Mouse (Mus musculus) heart, embryonic 12.5 days (tissue): Measurements from ENCODE around the gene Vcp. TPM values are rescaled to one million over a fixed set of nuclear protein-coding genes. Genes with fewer than 3 reads are reported as not detected.

ENCODE experiments used
- ATAC-seq: fragments of 200-750 bp; cut with Nextera tagmentation; 2 replicates; pipeline ENCODE4 v1.8.0; 2017; ENCODE audit warnings: moderate TSS enrichment, moderate library complexity; ENCODE audit not compliant: insufficient number of reproducible peaks, low FRiP score
- H3K27ac ChIP-seq: fragments of 300-500 bp; sonication (generic); 2 replicates; pipeline ENCODE4 v1.5.1; 2016; ENCODE audit warnings: mild to moderate bottlenecking, moderate library complexity; ENCODE audit not compliant: poor library complexity, severe bottlenecking
- H3K27me3 ChIP-seq: fragments of 300-500 bp; sonication (generic); replicated peaks from 2 replicates; pipeline ENCODE4 v1.6.1; 2016; ENCODE audit warnings: mild to moderate bottlenecking, moderate library complexity
- H3K36me3 ChIP-seq: fragments of 300-500 bp; sonication (generic); 2 replicates; pipeline ENCODE4 v1.6.1; 2016; ENCODE audit warnings: mild to moderate bottlenecking, moderate library complexity
- H3K4me1 ChIP-seq: fragments of 300-500 bp; sonication (generic); replicated peaks from 2 replicates; pipeline ENCODE4 v1.6.1; 2016; ENCODE audit warnings: mild to moderate bottlenecking
- H3K4me2 ChIP-seq: fragments of 300-500 bp; sonication (generic); 2 replicates; pipeline ENCODE4 v1.6.1; 2016; ENCODE audit warnings: mild to moderate bottlenecking, moderate library complexity
- H3K4me3 ChIP-seq: fragments of 300-500 bp; sonication (generic); 2 replicates; pipeline ENCODE4 v1.5.1; 2016; ENCODE audit warnings: mild to moderate bottlenecking
- H3K9ac ChIP-seq: fragments of 300-500 bp; sonication (generic); 2 replicates; pipeline ENCODE4 v1.6.1; 2016; ENCODE audit warnings: mild to moderate bottlenecking, moderate library complexity
- H3K9me3 ChIP-seq: fragments of 300-500 bp; sonication (generic); replicated peaks from 2 replicates; pipeline ENCODE4 v1.6.1; 2016; ENCODE audit warnings: mild to moderate bottlenecking, moderate library complexity
- WGBS: fragments of 180-500 bp; shearing (Covaris S2); methylation state at CpG from one replicate; pipeline ENCODE4 v1.1.7; 2016; 5-methylcytosine and 5-hydroxymethylcytosine counted together
- polyA plus RNA-seq: library from polyadenylated mRNA; unstranded; fragments of >200 nt; fragmentation: Nextera tagmentation; extraction: Ambion mirVana; gene quantifications from 2 replicates; pipeline ENCODE4 v1.2.1, GENCODE M21; 2016

Vcp gene
- polyA plus RNA-seq, 1 experiment from 2014 or later: 568 TPM

DNA sequence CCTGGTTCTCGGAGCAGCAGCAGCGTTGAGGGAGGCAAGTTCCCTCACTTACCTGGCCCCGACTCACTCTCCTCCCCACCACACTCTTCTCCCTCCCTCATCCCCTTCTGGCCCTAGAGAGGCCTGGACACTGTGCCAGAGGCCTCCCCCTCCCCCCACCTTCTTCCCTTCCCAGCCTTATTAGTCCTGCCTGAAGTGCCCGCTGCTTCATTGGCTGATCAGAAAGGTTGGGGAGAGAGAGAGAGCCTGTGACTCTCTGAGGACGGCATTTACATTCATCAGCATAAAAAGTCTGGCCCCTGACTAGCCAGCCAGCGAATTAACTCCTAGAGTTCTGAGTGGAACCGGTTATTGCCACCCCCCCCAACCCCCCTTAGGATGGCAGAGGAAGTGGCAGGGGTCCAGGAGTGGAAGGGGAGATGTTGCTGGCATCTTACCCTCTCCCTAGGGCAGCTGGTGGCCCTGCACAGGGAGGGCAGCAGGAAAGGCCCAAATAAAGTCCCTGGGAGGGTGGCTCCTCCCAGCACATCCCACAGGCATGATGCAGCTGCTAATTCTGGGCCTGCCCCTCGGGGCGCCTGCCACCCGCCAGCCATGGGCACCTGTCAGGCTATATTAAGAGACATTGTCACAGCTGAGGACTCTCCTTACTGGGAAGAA is 46.7 kb downstream of the Vcp start:
- Histone ChIP-seq H3K36me3 (peaks cover 29% of the 10 kb centered on the region), H3K9ac (peak overlapping the region; percentile 62), H3K4me1 (peaks cover 64% of the 10 kb centered on the region), H3K27ac (peak overlapping the region; percentile 98), H3K4me2 (peak overlapping the region; percentile 55), H3K27me3 (no peaks in the 10 kb centered on the region), H3K9me3 (no peaks in the 10 kb centered on the region), H3K4me3 (peak overlapping the region; percentile 17)
- 21% methylated on average over 10 of the region's 10 CpGs for WGBS
- peak; percentile 12; the same call in 1 of the 2 replicates for ATAC-seq

DNA sequence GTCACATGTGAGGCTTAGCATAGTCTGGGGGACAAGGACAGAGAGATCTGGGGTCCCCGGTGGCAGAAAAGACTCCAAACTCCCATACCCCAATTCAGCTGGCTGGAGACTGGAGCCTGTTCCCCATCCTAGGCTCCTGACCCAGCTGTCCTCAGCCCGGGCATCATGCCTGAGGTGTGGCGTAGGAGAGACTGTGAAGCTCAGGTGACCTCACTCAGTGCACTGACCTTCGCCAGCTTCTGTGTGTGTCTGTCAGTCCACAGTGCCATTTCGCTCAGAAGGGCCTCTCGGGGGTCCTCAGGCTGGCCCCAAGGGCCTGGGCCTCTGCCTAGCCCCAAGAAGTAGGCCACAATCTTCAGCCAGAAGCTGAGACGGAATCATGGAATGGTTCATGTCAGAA is 47.7 kb downstream of the Vcp start:
- Histone ChIP-seq H3K27me3 (peaks cover 8% of the 10 kb centered on the region), H3K27ac (peak overlapping the region; percentile 98), H3K4me3 (no peak overlapping the region), H3K36me3 (peaks cover 20% of the 10 kb centered on the region), H3K4me1 (peaks cover 57% of the 10 kb centered on the region), H3K4me2 (no peak overlapping the region), H3K9me3 (no peaks in the 10 kb centered on the region), H3K9ac (peak overlapping the region; percentile 62)
- WGBS: 85% methylated on average over 7 of the region's 7 CpGs
- ATAC-seq: no peak

- ATAC-seq: no peak
- 58% methylated on average over 11 of the region's 11 CpGs for WGBS
- H3K27me3 ChIP-seq: peaks cover 18% of the 10 kb centered on the region
- peak overlapping the region; percentile 69 for H3K4me3 ChIP-seq
- peak overlapping the region; percentile 98 for H3K27ac ChIP-seq
- H3K4me1 ChIP-seq: peaks cover 55% of the 10 kb centered on the region
- peaks cover 10% of the 10 kb centered on the region for H3K36me3 ChIP-seq
- no peaks in the 10 kb centered on the region for H3K9me3 ChIP-seq
- H3K4me2 ChIP-seq: peak overlapping the region; percentile 82
- peak overlapping the region; percentile 92 for H3K9ac ChIP-seq
Observed at GRCm38 (mm10) chr4:42951206-42952195, 48.8 kb downstream of the Vcp start.

- Histone ChIP-seq H3K4me3 (peak overlapping the region; percentile 69), H3K36me3 (peaks cover 4% of the 10 kb centered on the region; the same call in 1 of the 2 replicates), H3K9me3 (no peaks in the 10 kb centered on the region), H3K4me1 (peaks cover 55% of the 10 kb centered on the region), H3K27me3 (peaks cover 20% of the 10 kb centered on the region), H3K27ac (peak overlapping the region; percentile 98), H3K4me2 (peak overlapping the region; percentile 82), H3K9ac (peak overlapping the region; percentile 92)
- WGBS: under 1% methylated on average over 16 of the region's 27 CpGs
- peak; percentile 79 for ATAC-seq
Observed at GRCm38 (mm10) chr4:42950065-42950558, 50.2 kb downstream of the Vcp start.

DNA sequence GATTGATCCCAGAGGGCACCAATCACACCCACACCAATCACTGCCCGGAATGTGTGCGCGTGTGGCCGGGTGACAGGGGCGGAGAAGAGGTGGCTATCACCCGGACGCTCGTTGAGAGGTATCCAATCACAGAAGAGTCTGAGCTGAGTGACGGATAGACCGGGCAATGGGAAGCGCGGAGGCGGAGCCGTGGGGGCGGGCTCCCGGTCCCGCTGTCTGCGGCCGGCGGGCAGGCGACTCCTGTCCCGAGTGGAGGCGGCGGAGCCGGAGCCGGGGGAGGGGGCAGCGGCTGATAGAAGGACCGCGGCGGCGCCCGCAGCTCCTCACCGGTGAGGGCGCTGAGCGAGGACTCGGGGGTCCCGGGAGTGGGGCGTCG is 50.6 kb downstream of the Vcp start, which contains the start of gene Dnajb5:
Dnajb5 (plus strand) TSS at position 139 of the 376 bp plus-strand sequence.
- H3K36me3 ChIP-seq: peaks cover 3% of the 10 kb centered on the region; the same call in 1 of the 2 replicates
- peaks cover 52% of the 10 kb centered on the region for H3K4me1 ChIP-seq
- ATAC-seq: peak; percentile 95
- peak within 1 kb of the TSS; percentile 98 for H3K27ac ChIP-seq
- H3K27me3 ChIP-seq: peaks cover 20% of the 10 kb centered on the region
- H3K9me3 ChIP-seq: no peaks in the 10 kb centered on the region
- H3K9ac ChIP-seq: peak within 1 kb of the TSS; percentile 92
- H3K4me2 ChIP-seq: peak within 1 kb of the TSS; percentile 82
- peak within 1 kb of the TSS; percentile 69 for H3K4me3 ChIP-seq
- under 1% methylated on average over 38 of the region's 39 CpGs for WGBS

GRCm38 (mm10) chr4:42949051-42949675 is 51.1 kb downstream of the Vcp start:
- H3K27ac ChIP-seq: peak overlapping the region; percentile 37; the same call in 1 of the 2 replicates
- 9% methylated on average over 14 of the region's 14 CpGs for WGBS
- ATAC-seq: no peak

GRCm38 (mm10) chr4:42948527-42948926 is 51.8 kb downstream of the Vcp start:
- H3K4me1 ChIP-seq: peaks cover 42% of the 10 kb centered on the region
- H3K27ac ChIP-seq: no peak overlapping the region
- no peak overlapping the region for H3K4me2 ChIP-seq
- peaks cover 3% of the 10 kb centered on the region; the same call in 1 of the 2 replicates for H3K36me3 ChIP-seq
- H3K9ac ChIP-seq: no peak overlapping the region
- ATAC-seq: no peak
- WGBS: 58% methylated on average over 13 of the region's 13 CpGs
- no peaks in the 10 kb centered on the region for H3K9me3 ChIP-seq
- H3K4me3 ChIP-seq: no peak overlapping the region
- peaks cover 30% of the 10 kb centered on the region for H3K27me3 ChIP-seq

More at GRCm38 (mm10) chr4:42949051-42949675, 51.1 kb downstream of the Vcp start:
- Histone ChIP-seq H3K4me1 (peaks cover 49% of the 10 kb centered on the region), H3K9ac (peak overlapping the region; percentile 38; the same call in 1 of the 2 replicates), H3K4me3 (peak overlapping the region; percentile 69), H3K27me3 (peaks cover 23% of the 10 kb centered on the region), H3K9me3 (no peaks in the 10 kb centered on the region), H3K36me3 (peaks cover 3% of the 10 kb centered on the region; the same call in 1 of the 2 replicates), H3K4me2 (peak overlapping the region; percentile 82)

DNA sequence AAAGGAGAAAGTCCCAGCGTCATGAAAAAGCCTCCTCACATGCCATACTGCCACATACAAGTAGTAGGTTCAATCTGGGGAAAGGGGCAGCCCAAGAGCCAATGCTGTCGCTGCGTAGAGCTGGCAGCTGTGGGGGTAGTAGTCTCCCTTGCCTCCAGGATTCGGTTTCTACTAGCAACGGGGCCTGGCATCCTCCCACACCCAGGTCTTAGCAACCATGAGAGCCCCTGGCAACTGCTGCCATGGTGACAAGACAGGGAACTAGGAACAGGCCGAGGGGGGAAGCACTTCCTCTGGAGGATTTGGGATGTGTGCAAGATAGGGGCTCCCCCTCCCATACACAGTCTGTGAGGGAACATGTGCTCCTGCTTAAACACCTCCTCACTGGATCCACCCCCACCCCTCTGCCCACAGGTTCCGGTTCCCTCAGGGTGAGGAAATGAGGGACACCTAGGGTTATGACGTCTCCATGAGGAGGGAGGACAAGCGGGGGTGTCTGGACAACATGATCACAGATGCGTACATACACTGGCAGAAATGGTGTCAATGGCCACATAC is 53.5 kb downstream of the Vcp start:
- H3K27ac ChIP-seq: no peak overlapping the region
- H3K36me3 ChIP-seq: no peaks in the 10 kb centered on the region; the same call in 1 of the 2 replicates
- H3K27me3 ChIP-seq: peaks cover 40% of the 10 kb centered on the region
- H3K4me3 ChIP-seq: no peak overlapping the region
- H3K4me2 ChIP-seq: no peak overlapping the region
- peaks cover 25% of the 10 kb centered on the region for H3K4me1 ChIP-seq
- no peak overlapping the region for H3K9ac ChIP-seq
- WGBS: 59% methylated on average over 10 of the region's 10 CpGs
- H3K9me3 ChIP-seq: no peaks in the 10 kb centered on the region
- ATAC-seq: no peak

DNA sequence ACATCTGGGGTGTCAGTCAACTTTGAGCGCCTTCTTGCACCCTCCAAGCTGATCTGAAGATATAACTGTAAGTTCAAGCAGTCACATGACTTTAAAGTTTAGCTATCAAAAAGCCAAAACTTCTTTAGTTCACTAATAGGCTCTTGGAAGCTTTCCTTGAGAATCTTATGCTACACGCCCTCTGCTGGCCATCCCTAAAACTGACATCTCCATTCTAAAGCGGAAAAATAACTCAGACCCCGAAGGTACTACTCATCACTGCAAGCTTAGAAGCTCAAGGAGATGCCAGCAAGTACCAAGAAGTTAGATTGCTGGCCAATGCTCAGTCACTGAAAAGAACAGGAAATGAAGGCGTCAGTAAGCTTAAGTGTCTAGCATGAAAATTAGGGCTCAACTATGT is 54.4 kb downstream of the Vcp start:
- WGBS: 6% methylated on average over 5 of the region's 5 CpGs
- H3K27me3 ChIP-seq: peaks cover 40% of the 10 kb centered on the region
- H3K36me3 ChIP-seq: no peaks in the 10 kb centered on the region
- H3K9ac ChIP-seq: no peak overlapping the region
- H3K4me3 ChIP-seq: no peak overlapping the region
- ATAC-seq: no peak
- H3K4me1 ChIP-seq: peaks cover 17% of the 10 kb centered on the region
- no peak overlapping the region for H3K4me2 ChIP-seq
- no peak overlapping the region for H3K27ac ChIP-seq
- H3K9me3 ChIP-seq: no peaks in the 10 kb centered on the region

- no peaks in the 10 kb centered on the region for H3K36me3 ChIP-seq
Observed at GRCm38 (mm10) chr4:42945445-42945844, 54.9 kb downstream of the Vcp start.

More at GRCm38 (mm10) chr4:42945445-42945844, 54.9 kb downstream of the Vcp start:
- H3K9ac ChIP-seq: no peak overlapping the region
- H3K9me3 ChIP-seq: no peaks in the 10 kb centered on the region
- H3K27me3 ChIP-seq: peaks cover 40% of the 10 kb centered on the region
- H3K4me2 ChIP-seq: no peak overlapping the region
- 78% methylated on average over 3 of the region's 3 CpGs for WGBS
- no peak overlapping the region for H3K4me3 ChIP-seq
- peaks cover 12% of the 10 kb centered on the region for H3K4me1 ChIP-seq
- H3K27ac ChIP-seq: no peak overlapping the region
- no peak for ATAC-seq
